Mouse (Mus musculus) ES-E14 (cell line): ENCODE results near the gene Bglap2. TPM values are rescaled to one million over a fixed set of nuclear protein-coding genes. Genes with fewer than 3 reads are reported as not detected.

Experiments used
- DNase-seq: peaks from one replicate; pipeline ENCODE4 v3.0.0-alpha.2; 2013; ENCODE audit warnings: low read depth, low spot score
- H3K27ac ChIP-seq: 2 replicates; pipeline ENCODE4 v1.5.1; 2012; ENCODE audit warnings: low read depth, mild to moderate bottlenecking, low read length, moderate library complexity, mixed read lengths; ENCODE audit not compliant: poor library complexity, insufficient read depth, severe bottlenecking
- H3K36me3 ChIP-seq: 2 replicates; pipeline ENCODE4 v1.6.1; 2012; ENCODE audit warnings: mild to moderate bottlenecking, low read length, moderate library complexity, mixed read lengths; ENCODE audit not compliant: control insufficient read depth, poor library complexity, insufficient read depth, severe bottlenecking
- H3K4me1 ChIP-seq, 2 experiments: fragments of 150-350 bp in 1 of 2; sonication (generic) in 1 of 2; 2 replicates each; pipeline ENCODE4 v1.6.1; 2012; ENCODE audit warnings: low read length in 2 of 2, mild to moderate bottlenecking in 1 of 2, mixed read lengths in 1 of 2; ENCODE audit not compliant: control insufficient read depth in 2 of 2, insufficient read depth in 2 of 2, poor library complexity in 1 of 2
- H3K4me3 ChIP-seq, 2 experiments: fragments of 150-350 bp in 1 of 2; sonication (generic) in 1 of 2; 2 replicates each; pipeline ENCODE4 v1.5.1; 2012; ENCODE audit warnings: low read length in 2 of 2, low read depth in 1 of 2, mild to moderate bottlenecking in 1 of 2, mixed read lengths in 1 of 2; ENCODE audit not compliant: insufficient read depth in 1 of 2, poor library complexity in 1 of 2, severe bottlenecking in 1 of 2
- H3K9ac ChIP-seq: 2 replicates; pipeline ENCODE4 v1.6.1; 2012; ENCODE audit warnings: low read depth, mild to moderate bottlenecking, low read length, mixed read lengths; ENCODE audit not compliant: poor library complexity, insufficient read depth, severe bottlenecking
- H3K9me3 ChIP-seq: fragments of 150-350 bp; sonication (generic); 2 replicates; pipeline ENCODE4 v1.6.1; 2012; ENCODE audit warnings: low read depth, mild to moderate bottlenecking, low read length; ENCODE audit not compliant: control insufficient read depth, insufficient read depth
- CHD2 ChIP-seq: IDR thresholded peaks from 2 replicates; pipeline ENCODE4 v1.6.1; 2014; ENCODE audit warnings: mild to moderate bottlenecking, low read depth, low read length, inconsistent platforms
- HCFC1 ChIP-seq: IDR thresholded peaks from 2 replicates; pipeline ENCODE4 v1.6.1; 2012; ENCODE audit warnings: low read length, inconsistent platforms, borderline replicate concordance; ENCODE audit not compliant: insufficient read depth
- MAFK ChIP-seq: IDR thresholded peaks from 2 replicates; pipeline ENCODE4 v1.6.1; 2014; ENCODE audit warnings: mild to moderate bottlenecking, low read depth, low read length, inconsistent platforms; ENCODE audit not compliant: insufficient read depth
- ZC3H11A ChIP-seq: IDR thresholded peaks from 2 replicates; pipeline ENCODE4 v1.6.1; 2012; ENCODE audit warnings: low read depth, mild to moderate bottlenecking, inconsistent platforms, low read length, borderline replicate concordance
- ZNF384 ChIP-seq: IDR thresholded peaks from 2 replicates; pipeline ENCODE4 v1.6.1; 2012; ENCODE audit warnings: low read depth, low read length, inconsistent platforms
- in situ Hi-C, 2 experiments: fragments of 600-800 bp; cut with MboI; formaldehyde crosslinking; loops; one replicate each; pipeline ENCODE4 v1.15.1; 2025; ENCODE audit warnings: low sequenced_read_pairs in 2 of 2, inconsistent platforms in 1 of 2; ENCODE audit not compliant: unreplicated experiment in 2 of 2
- total RNA-seq: library from RNA; depleted of rRNA; stranded (reverse); fragments of 300-350 nt; gene quantifications from 2 replicates; pipeline ENCODE4 v1.2.3, GENCODE M21; 2012

Bglap2 gene
- total RNA-seq, 1 experiment = not detected

- H3K27ac ChIP-seq = no peak overlapping the region
- DNase-seq = no peak
- in situ Hi-C loops = no loop called here
- H3K9me3 ChIP-seq = no peaks in the 10 kb centered on the region
- no peak overlapping the region for H3K9ac ChIP-seq
- H3K4me3 ChIP-seq = no peak overlapping the region
- peaks cover 0 to 17% of the 10 kb centered on the region in 2 experiments; a peak in 2 of 4 replicates for H3K4me1 ChIP-seq
- TF ChIP-seq ZNF384 (no peak), ZC3H11A (no peak), MAFK (no peak), CHD2 (no peak), HCFC1 (no peak)
- peaks cover 38% of the 10 kb centered on the region for H3K36me3 ChIP-seq
These were observed 14.8 kb downstream of the Bglap2 start for GRCm38 (mm10) chr3:88363700-88364099.

DNA sequence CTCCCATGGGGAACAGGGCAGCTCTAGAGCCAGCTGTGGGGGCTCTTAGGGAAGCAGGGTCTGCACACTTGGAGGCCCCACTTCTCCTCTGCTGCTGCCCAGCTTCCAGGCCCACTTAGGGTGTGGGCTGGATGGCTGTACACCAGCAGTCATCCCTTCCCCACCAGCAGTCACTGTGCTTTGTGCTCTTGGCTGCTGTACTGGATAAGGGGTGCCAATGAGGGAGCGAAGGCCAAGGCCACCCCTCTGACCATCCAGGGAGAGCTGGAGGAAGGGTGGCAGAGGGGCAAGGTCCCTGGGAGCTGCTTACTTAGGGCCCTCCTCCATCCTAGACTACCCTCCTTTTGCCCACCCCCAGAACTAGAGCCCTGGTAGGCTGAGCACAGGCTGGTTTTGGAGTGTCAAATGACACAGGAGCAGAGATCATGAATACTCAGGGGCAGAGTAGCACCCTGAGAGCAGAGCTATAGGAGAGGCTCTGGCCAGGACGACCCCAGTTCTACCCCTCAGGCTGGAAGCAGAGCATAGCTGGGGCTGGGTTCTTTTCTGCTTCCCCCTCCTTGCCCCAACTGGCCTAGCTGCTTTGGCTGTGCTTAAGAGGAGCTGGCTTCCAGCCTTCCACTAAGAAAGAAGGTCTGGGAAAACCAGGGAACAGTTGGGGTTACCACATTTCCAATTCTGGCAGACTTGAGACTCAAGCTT lies 16.7 kb downstream of the Bglap2 start:
- in situ Hi-C loops = no loop called here
- Histone ChIP-seq H3K36me3 (peaks cover 55% of the 10 kb centered on the region), H3K4me3 (no peak overlapping the region), H3K9ac (no peak overlapping the region), H3K4me1 (peaks cover 0 to 17% of the 10 kb centered on the region in 2 experiments; a peak in 2 of 4 replicates), H3K27ac (no peak overlapping the region), H3K9me3 (no peaks in the 10 kb centered on the region)
- no peak for TF ChIP-seq CHD2
- TF ChIP-seq ZC3H11A = no peak
- TF ChIP-seq ZNF384 = no peak
- no peak for TF ChIP-seq HCFC1
- no peak for TF ChIP-seq MAFK
- DNase-seq = no peak

DNA sequence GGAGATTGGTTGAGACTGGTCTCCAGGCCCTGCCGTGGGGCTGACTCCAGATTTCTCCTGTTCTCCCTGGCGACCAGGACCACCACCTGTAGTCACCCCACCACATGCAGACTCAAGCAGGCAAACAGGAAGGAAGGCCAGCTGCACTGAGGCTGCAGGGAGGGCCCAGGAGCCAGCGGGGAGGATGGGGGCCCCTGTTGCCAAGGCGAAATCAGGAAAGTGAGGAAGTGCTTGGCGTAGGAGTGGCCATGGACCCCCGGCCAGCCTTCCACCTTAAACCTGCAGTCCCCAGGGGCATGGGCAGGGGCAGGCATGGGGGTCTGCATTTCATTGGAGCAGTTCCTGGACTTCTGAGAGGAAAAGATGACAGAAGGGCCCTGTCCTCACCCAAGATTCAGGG lies 17.4 kb downstream of the Bglap2 start:
- no peak overlapping the region for H3K27ac ChIP-seq
- no peak overlapping the region for H3K9ac ChIP-seq
- in situ Hi-C loops = no loop called here
- no peaks in the 10 kb centered on the region for H3K9me3 ChIP-seq
- DNase-seq = no peak
- H3K4me3 ChIP-seq = no peak overlapping the region
- TF ChIP-seq MAFK (no peak), ZNF384 (no peak), ZC3H11A (no peak), HCFC1 (no peak)
- H3K36me3 ChIP-seq = peaks cover 61% of the 10 kb centered on the region
- H3K4me1 ChIP-seq = peaks cover 0 to 17% of the 10 kb centered on the region in 2 experiments; a peak in 2 of 4 replicates

- Histone ChIP-seq H3K36me3 (peaks cover 72% of the 10 kb centered on the region), H3K4me1 (peaks cover 0 to 12% of the 10 kb centered on the region in 2 experiments; a peak in 2 of 4 replicates), H3K27ac (no peak overlapping the region), H3K9ac (no peak overlapping the region), H3K4me3 (no peak overlapping the region), H3K9me3 (no peaks in the 10 kb centered on the region)
- in situ Hi-C loops = no loop called here
- DNase-seq = no peak
- TF ChIP-seq HCFC1 = no peak
- TF ChIP-seq ZNF384 = no peak
- no peak for TF ChIP-seq ZC3H11A
- TF ChIP-seq MAFK = no peak
- no peak for TF ChIP-seq CHD2
These were observed 18.5 kb downstream of the Bglap2 start for GRCm38 (mm10) chr3:88359989-88360388.

DNA sequence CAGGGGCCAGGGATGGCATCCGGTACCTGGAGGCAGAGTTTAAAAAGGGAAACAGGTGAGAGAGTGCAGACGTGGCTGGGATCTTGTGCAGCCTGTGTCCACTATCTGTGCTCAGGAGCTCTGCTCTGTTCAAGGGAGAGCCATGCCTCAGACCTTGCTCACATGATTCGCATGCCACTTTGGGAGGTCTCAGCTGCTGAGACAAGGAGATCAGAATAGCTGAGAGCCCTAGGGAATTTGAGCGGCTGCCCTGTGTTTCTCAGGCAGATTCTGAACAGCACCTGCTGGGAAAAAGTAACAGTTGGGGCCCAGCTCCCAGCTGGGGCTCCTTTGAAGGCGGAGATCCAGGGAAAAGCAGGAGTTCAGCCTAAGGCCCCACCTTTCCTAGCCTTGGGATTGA lies 18.9 kb downstream of the Bglap2 start:
- H3K27ac ChIP-seq = no peak overlapping the region
- no peak for TF ChIP-seq ZNF384
- TF ChIP-seq CHD2 = no peak
- TF ChIP-seq HCFC1 = no peak
- TF ChIP-seq ZC3H11A = no peak
- no peak for TF ChIP-seq MAFK

More for the DNA sequence above, 18.9 kb downstream of the Bglap2 start:
- Histone ChIP-seq H3K9ac (no peak overlapping the region), H3K36me3 (peaks cover 76% of the 10 kb centered on the region), H3K4me1 (peaks cover 0 to 8% of the 10 kb centered on the region in 2 experiments; a peak in 1 of 4 replicates), H3K9me3 (no peaks in the 10 kb centered on the region), H3K4me3 (no peak overlapping the region)
- DNase-seq = no peak
- in situ Hi-C loops = no loop called here
